Mouse (Mus musculus) T-cell, adult 2 months (primary cell): ENCODE data around the gene Gm20498.

Experiments
- DNase-seq: peaks from one replicate; pipeline ENCODE4 v3.0.0; 2022; ENCODE audit warnings: low spot score

The Gm20498 gene

DNA sequence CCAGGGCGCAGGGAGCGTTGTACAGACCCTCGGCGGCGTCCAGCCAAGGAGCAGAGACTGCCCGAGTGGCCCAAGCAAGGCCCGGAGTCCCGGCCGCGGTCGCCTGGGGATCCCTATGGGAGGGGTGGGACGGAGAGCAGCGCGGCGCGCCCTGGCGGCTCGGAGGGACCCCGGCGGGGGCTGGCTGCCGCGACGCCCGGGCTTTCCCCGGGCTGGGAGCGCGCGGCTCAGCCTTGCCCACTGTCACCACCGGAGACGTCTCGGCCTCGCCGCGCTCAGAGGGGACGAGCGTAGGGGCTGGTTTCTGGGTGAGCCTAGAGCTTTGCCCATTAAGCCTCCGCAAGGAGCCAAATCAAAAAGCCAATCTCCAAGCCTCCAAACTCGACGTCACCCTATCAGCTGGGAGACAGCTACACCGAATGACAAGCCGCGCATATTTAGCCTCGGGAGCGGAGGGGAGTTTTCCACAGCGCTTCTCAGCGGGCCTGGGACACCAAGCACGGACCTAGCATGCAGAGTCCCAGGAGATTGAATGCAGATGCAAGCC lies 199.8 kb downstream of the Gm20498 start, which contains the start of gene Slc8a3:
Gene Slc8a3 (minus strand): TSS at position 306 of the 547 bp plus-strand sequence.
- DNase-seq, result no peak

- DNase-seq, result no peak
Observed at GRCm38 (mm10) chr12:81331937-81332874, 200.5 kb downstream of the Gm20498 start.

DNA sequence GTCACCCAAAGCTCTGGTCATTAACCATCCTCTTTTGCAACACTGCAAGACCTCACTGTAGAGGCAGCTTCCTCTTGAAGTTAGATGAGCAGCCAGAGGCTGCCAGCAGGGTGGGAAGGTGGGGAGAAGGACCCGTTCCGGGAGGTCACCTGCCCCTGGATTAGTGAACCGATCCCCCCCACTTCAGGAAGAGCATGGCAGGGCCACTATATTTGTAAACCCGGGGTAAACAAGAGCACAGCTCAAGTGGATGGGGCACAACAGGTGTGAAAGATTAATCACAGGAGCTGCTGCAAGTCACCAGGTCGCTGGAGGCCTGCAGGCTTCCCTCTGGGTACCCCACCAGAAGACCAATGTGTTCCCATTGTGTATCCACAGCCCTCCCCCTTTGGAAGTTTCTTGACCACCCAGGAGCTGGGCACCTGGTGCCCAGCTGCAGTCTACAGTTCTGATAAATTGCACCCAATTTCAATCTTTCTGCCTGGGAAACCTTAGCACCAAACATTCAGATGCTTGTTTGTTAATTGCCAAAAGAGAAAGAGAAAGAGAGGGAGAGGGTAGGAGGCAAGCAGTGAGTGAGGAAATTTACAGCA lies 201.6 kb downstream of the Gm20498 start:
- DNase-seq, result no peak

- DNase-seq, result no peak
Observed at GRCm38 (mm10) chr12:81324991-81325390, 207.7 kb downstream of the Gm20498 start.

GRCm38 (mm10) chr12:81324116-81324515 lies 208.6 kb downstream of the Gm20498 start:
- DNase-seq, result no peak

DNA sequence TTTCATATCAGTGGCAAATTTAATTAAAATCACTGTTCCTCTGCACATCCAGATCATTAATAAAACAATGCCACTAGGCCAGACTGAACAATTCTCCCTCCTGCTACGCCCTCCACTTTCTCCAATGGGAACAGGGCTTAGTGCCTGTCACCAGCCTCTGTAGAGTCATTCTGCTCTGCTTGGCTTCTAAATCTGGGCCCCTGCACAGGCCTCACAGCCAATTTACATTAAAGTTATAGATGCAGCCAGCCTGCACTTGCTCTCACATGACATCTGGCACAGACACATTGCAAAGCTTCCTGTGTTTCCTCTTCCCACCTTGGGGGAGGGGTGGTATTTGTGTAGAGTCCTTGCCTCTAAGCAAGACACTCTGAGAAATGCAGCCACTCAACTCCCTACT lies 211.7 kb downstream of the Gm20498 start:
- no peak for DNase-seq

GRCm38 (mm10) chr12:81317811-81318210 lies 214.9 kb downstream of the Gm20498 start:
- no peak for DNase-seq

DNA sequence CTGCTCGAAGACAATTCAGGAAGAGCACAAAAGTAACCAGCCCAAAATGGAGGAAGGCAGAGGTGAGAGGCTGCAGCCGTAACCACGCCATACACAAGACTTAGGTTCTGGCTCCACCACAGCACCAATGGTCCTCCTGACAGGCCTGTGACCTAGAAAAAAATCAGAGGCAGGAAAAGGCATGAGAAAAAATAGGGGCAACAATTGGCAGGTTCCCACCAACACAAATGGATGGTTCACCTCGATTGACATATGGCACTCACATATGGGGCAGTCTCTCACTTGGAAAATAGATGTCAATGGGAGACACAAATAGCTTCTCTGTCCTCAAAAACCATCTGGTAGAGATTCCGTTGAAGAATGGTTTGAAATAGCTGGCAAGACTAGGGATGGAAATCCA lies 216.8 kb downstream of the Gm20498 start:
- DNase-seq, result no peak
